Mouse (Mus musculus): ENCODE measurements around the gene Cntnap1.

GRCm38 (mm10) chr11:101233240-101233639 is 62.9 kb downstream of the Cntnap1 start:
- TF ChIP-seq CTCF (IDR thresholded peaks at IDR 0.05; ENCODE audit: control insufficient read depth, insufficient read depth, insufficient replicate concordance, low read depth, low read length) (no peak), POLR2A (IDR thresholded peaks at IDR 0.05; ENCODE audit: control insufficient read depth, low read depth, low read length) (no peak)
